Mouse (Mus musculus) embryo, embryonic 11 days (tissue): ENCODE measurements at regions not wholly inside any gene's neighbourhood (a gene's known extent, or its start where the extent isn't known, plus 50 kb on each side); places are given as distances from the start of the nearest gene placed in this dataset.

Experiments used
- DNase-seq: peaks from one replicate; pipeline ENCODE4 v3.0.0-alpha.2; 2015

DNA sequence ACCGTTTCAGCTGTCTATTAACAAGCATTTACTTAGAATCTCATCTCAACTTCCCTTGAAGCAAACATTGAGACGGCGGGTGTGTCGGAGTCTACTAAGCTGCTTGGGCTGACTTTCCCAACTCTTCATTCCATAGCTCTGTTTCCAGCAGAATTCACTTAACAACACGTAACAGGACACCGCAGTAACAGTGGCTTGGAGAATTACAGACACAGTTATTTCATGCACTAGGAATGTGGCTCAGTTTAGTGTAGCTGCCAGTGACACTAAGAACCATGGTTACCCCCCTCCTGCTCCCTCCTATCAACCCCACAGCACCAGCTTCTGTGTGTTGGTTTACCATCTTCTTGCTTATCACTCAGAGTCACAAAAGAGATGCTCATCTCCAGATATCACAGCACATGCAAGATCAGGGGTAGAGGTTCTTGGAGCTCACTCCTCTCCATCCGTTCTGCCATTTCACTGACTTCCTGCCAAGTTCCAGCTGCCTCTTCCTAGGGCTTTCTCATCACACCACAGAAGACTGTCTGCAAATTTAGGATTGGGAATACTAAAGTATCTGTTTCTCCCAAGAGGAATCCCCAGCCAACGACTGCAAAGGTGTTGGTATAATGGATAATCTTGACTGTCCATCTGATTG, 90.7 kb downstream of the Banf2 start:
- DNase-seq = peak; percentile 29

DNA sequence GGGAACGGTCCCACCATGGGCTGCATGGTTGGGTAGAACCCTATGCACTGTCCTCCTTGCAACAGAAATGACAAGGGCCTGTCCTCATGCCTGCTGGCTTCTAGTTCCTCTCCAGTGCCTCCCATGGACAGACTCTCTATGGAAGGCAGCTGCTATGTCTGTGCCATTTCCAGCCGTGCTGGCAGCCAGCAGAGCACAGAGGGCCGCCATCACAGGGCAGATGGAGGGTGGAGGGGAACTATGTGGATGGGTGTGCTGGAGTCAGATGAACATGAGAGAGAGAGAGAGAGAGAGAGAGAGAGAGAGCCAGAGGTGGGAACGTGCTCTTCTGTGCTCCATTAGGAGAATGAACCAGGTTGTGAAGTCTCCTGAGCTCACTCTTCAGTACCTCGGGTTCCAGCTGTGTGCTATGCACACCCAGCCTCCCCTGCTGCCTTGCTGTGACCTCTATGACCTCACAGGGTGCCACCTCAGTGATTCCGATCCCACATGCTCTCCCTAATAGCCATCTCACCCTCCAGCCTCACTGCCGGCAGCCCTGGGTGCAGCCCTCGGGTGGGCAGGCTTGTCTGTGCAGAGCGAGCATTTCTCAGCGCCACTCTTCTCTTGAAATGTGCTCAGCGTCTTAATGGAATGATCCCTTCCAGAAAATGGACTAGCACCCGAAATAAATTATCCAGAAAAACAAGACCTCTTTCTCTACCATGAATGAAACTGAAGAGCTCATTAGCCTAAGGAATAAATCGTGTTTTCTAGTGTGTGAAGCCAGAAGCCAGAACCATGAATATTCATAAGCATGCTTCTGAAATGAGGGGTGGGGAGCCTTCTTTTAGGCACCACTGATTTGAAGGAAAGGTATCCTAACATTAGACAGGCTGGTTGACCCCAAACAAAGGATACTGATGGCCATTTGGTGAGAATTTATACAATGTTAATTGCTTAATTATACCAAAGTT, 94.5 kb downstream of the Banf2 start:
- DNase-seq = no peak

DNA sequence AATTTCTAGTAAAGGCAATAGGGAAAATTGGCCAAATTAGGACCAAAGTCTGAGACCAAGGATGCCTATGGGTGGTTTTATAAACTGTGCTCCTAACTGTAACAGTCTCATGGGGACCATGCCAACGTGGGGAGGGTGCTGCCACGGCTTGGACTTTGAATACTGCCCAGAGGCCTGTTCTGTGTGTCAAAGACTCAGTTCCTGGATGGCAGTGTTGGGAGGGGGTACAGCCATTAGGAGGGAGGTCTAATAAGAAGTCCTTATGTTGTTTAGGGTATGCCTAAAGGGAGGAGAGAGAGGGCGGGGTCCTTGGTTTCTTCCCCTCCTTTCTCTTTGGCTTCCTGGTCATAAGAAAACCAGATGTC, 95.2 kb downstream of the Banf2 start:
- DNase-seq = no peak

DNA sequence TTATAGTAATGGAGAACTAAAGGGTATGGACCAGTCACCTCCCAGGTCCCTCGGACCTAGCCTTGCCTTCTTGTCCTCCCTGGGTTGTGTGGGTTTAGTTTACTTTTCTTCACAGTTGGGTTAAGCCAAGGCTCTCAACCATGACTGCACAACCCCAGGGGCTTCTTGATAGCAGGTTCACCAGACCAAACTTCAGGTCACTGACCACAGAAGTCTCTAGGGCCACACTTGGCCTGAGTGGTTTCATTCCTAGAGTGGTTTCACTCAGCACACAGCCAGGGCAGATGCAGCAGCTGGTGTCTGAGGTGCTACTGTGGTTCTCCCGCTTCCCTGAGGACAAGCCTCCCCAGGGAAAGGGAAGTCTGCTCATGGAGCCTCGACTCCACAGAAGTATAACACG, 95.7 kb downstream of the Banf2 start:
- no peak for DNase-seq

- DNase-seq = peak; percentile 37
These were observed 101.1 kb downstream of the Banf2 start for GRCm38 (mm10) chr2:144133806-144134574.

- no peak for DNase-seq
These were observed 101.7 kb downstream of the Banf2 start for GRCm38 (mm10) chr2:144134575-144134958.

DNA sequence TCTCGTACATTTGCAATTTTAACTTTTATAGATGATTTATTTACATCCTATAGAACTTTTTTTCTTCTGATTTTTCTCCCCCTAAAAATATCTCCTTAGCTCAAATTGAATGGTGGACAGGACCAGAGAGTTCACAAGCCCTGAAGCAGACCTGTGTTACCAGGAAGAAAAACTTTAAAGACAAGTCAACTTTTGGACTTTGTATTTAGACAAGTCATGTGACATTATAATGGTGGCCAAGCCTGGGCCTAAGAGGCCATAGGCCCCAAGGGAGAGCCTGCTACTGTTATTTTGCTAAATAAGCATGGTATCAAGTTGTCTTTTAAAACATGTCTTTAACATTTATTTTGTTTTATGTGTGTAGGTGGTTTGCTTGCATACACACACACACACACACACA, 102.7 kb downstream of the Banf2 start:
- DNase-seq = no peak

DNA sequence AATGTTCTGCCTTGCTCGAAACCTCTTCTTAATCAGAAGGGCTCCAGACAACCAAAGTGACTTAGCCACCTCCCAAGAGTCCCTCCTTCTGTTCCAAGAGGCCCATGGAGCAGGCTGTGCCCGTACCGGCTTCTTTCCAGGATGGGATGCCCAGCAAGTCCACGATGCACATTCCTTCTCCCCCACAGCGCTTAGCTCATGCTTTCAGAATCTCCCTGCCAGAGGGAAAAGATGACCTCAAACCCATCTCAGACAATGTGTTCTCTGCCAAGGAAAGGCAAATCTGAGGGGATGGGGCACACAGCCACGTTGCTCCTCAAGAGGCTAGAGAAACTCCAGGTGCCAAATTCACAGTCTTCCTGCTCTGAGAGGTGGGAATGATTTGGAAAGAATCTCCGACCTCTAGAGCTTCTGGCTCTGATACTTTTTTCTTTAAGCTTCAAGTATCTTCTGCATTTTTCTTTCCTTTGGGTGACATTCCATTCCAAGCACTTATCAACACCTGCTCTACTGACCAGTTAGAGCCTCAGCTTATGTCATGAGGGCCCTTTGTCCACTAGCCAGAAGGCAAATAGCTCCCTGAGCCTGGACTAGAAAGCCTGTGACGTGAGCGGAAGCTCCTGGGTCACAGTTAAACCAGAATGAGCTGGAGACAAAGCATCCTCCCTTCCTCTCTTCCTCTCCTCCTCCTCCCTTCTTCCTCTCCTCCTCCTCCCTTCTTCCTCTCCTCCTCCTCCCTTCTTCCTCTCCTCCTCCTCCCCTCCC, 110.9 kb downstream of the Banf2 start:
- DNase-seq = no peak

GRCm38 (mm10) chr2:144144486-144145136, 111.8 kb downstream of the Banf2 start:
- no peak for DNase-seq

- no peak for DNase-seq
These were observed 113.8 kb upstream of the Mgme1 start for GRCm38 (mm10) chr2:144156456-144157211.

DNA sequence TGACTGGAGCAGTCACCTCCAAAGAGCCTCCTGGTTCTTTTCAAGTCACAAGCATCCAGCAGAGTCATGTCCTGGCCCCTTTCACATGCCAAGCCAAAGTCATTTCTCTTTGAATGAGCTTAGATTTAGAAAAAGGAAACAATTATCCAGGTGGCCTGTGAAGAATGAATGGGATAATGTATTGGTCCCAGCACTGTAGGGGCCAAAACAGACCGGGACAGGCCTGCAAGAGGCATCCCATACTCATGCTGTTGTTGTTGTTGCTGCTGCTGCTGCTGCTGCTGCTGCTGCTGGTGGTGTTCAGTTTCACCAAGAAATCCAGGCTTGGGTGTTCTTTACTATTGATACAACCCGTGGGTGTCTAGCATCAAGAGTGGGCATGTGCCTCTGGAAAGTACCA, 113.1 kb upstream of the Mgme1 start:
- no peak for DNase-seq

GRCm38 (mm10) chr2:144158256-144158655, 112.2 kb upstream of the Mgme1 start:
- DNase-seq = no peak

- DNase-seq = no peak
These were observed 110.6 kb upstream of the Mgme1 start for GRCm38 (mm10) chr2:144159854-144160331.

DNA sequence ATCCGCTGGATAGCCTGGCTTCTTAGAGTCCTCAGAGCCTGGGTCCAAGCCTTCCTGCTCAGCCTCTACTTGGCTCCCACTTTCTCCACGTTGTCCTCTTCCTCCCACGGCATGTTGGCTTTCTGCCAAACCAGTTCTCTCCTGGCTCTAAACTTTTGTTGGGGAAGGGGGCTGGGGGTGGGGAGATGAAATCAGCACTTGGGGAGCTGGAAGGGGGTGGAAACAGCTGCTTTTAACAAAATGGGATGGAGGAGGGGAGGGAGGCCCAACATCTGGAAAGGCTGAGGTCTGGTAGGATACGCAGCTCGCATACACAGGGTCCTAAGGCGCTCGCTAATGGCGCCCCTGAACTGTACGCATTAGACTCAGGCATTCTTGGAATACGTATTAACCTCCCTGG, 110.0 kb upstream of the Mgme1 start:
- no peak for DNase-seq

DNA sequence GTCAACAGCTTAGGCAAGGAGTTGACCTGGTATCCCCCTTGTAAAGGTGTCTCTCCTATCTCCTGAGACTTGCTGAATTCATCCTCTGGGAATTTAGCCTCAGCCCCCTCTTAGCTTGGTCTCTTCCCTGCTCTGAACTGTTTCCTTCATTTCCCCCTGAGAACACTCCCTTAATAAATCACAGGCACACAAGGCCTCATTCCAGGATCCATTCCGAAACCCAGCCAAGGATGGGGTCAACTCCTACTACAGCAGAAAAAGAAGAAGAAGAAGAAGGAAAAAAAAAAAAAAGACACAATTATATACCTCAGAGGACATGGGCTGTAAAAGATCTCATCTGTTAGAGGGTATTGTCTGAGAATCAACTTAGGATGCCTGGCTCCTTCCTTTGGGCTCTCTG, 108.6 kb upstream of the Mgme1 start:
- no peak for DNase-seq

DNA sequence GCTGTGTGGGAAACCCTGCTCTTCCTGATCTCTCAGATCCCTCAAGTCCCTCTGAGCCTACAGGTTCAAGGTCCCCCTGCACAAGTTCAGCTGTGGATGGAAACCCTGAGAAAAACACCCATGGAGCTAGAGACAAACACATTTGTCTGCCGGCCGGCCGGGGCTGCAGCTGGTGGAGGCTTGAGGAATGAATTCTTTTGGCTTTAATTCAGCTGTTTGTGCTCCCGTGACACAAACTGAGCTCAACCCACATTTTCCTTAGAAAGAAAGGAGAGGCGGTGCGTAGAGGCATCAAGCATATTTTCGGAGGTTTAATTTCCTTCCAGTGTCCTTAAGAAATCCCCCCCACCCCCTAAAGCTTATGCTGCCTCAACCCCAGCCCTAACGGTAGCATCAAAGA, 106.4 kb upstream of the Mgme1 start:
- DNase-seq = peak; percentile 40

GRCm38 (mm10) chr2:144164986-144165821, 105.3 kb upstream of the Mgme1 start:
- peak; percentile 83 for DNase-seq

- DNase-seq = no peak
These were observed 104.2 kb upstream of the Mgme1 start for GRCm38 (mm10) chr2:144166102-144166750.

- DNase-seq = no peak
These were observed 100.8 kb upstream of the Mgme1 start for GRCm38 (mm10) chr2:144169576-144170178.
